Mouse (Mus musculus) CH12.LX (cell line): ENCODE measurements around the gene Mmp23.

Experiments used
- CTCF ChIP-seq, 2 experiments: IDR thresholded peaks in 1 of 2; conservative IDR thresholded peaks in 1 of 2; 2 replicates each; pipeline ENCODE4 v1.5.1; 2011 to 2012; ENCODE audit warnings: low read depth in 2 of 2, low read length in 2 of 2, improper control_type of control experiment in 1 of 2, inconsistent platforms in 1 of 2, mild to moderate bottlenecking in 1 of 2, moderate library complexity in 1 of 2
- HCFC1 ChIP-seq: IDR thresholded peaks from 2 replicates; pipeline ENCODE4 v1.6.1; 2012; ENCODE audit warnings: low read depth, mild to moderate bottlenecking, inconsistent platforms, low read length, improper control_type of control experiment
- NELFE ChIP-seq: IDR thresholded peaks from 2 replicates; pipeline ENCODE4 v1.6.1; 2011; ENCODE audit warnings: low read depth, low read length, improper control_type of control experiment
- NRF1 ChIP-seq: IDR thresholded peaks from 2 replicates; pipeline ENCODE4 v1.6.1; 2014; ENCODE audit warnings: low read depth, mild to moderate bottlenecking, inconsistent platforms, low read length, improper control_type of control experiment, moderate library complexity
- POLR2A ChIP-seq: IDR thresholded peaks from 2 replicates; pipeline ENCODE4 v1.6.1; 2011; ENCODE audit warnings: low read depth, mild to moderate bottlenecking, improper control_type of control experiment, low read length
- TBP ChIP-seq: conservative IDR thresholded peaks from 2 replicates; pipeline ENCODE4 v1.6.1; 2011; ENCODE audit warnings: low read depth, low read length, improper control_type of control experiment
- USF1 ChIP-seq: IDR thresholded peaks from 2 replicates; pipeline ENCODE4 v1.6.1; 2014; ENCODE audit warnings: low read depth, mild to moderate bottlenecking, inconsistent platforms, low read length, improper control_type of control experiment
- ZC3H11A ChIP-seq: IDR thresholded peaks from 2 replicates; pipeline ENCODE4 v1.6.1; 2012; ENCODE audit warnings: low read depth, mild to moderate bottlenecking, inconsistent platforms, low read length, improper control_type of control experiment

DNA sequence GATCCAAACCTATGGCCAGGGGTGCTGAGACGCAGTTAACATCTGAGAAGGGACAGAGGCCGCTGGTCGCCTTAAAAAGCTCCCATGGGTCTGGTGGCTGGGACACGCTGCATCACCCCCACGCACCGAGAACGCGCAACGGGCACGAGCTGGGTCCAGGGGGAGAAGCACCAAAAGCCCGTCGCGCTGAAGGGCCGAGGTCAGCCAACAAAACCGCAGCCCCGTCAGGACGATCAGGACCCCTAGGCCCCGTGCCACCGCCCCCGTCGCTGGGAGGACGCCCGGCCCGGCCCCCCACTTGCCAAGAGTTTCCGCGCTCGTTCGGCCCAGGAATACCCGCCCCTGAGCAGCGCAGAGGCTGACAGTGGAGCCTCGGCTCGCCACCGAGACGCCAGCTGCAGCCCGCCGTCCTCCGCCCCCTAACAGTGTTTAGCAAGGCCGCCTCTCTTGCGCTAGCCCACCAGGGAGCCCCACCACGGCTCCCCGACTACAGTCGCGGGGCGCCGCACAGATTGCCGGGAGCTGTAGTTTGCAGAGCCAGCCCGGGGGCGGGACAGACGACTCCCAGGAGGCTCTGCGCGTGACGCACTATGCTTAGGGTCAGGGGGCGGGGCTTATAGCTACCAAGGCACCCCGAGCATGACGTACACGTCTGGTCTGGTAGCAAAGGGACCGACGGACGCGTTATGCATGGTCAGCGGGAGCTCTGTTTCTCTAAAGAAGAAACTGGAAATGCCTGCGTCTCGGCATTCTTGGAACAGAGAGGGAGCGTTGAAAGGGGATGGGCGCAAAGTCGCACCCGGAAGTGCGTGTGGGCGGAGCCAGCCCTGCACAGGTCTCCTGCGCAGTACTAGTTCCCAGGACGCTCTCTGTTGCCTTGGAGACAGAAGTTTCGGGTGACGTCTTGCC, 15.8 kb upstream of the Mmp23 start, which contains the start of gene Mib2:
- no peak for TF ChIP-seq NELFE
- TF ChIP-seq ZC3H11A: no peak
- TF ChIP-seq USF1: peak; percentile 34; the same call in 1 of the 2 replicates
- TF ChIP-seq CTCF (conservative IDR thresholded peaks at IDR 0.05 in 1 of 2, IDR thresholded peaks at IDR 0.05 in 1 of 2; ENCODE audit: low read depth in 2 of 2, low read length in 2 of 2): no peak
- no peak for TF ChIP-seq TBP
- peak; percentile 51; the same call in 1 of the 2 replicates for TF ChIP-seq POLR2A
- TF ChIP-seq NRF1: peak; percentile 87
- peak; percentile 93 for TF ChIP-seq HCFC1
